Mouse (Mus musculus) forebrain, embryonic 11.5 days (tissue): ENCODE data around the gene Dicer1. TPM values are rescaled to one million over a fixed set of nuclear protein-coding genes. Genes with fewer than 3 reads are reported as not detected.

Experiments used
- ATAC-seq: fragments of 200-750 bp; cut with Nextera tagmentation; replicated peaks from 2 replicates; pipeline ENCODE4 v1.8.0; 2017; ENCODE audit warnings: moderate TSS enrichment; ENCODE audit not compliant: low FRiP score
- DNase-seq: peaks from one replicate; pipeline ENCODE4 v3.0.0-alpha.2; 2017; ENCODE audit warnings: low spot score
- H3K27ac ChIP-seq: fragments of 300-500 bp; sonication (generic); 2 replicates; pipeline ENCODE4 v1.5.1; 2014; ENCODE audit warnings: low read depth, low read length
- H3K27me3 ChIP-seq: fragments of 300-500 bp; sonication (generic); 2 replicates; pipeline ENCODE4 v1.6.1; 2014; ENCODE audit warnings: mild to moderate bottlenecking, low read length, mixed read lengths; ENCODE audit not compliant: control insufficient read depth, insufficient read depth
- H3K36me3 ChIP-seq: fragments of 300-500 bp; sonication (generic); 2 replicates; pipeline ENCODE4 v1.6.1; 2014; ENCODE audit warnings: mild to moderate bottlenecking, low read length, moderate library complexity, mixed read lengths; ENCODE audit not compliant: control insufficient read depth, insufficient read depth
- H3K4me1 ChIP-seq: fragments of 300-500 bp; sonication (generic); replicated peaks from 2 replicates; pipeline ENCODE4 v1.6.1; 2014; ENCODE audit warnings: low read length, mixed read lengths; ENCODE audit not compliant: control insufficient read depth, insufficient read depth
- H3K4me2 ChIP-seq: fragments of 300-500 bp; sonication (generic); 2 replicates; pipeline ENCODE4 v1.6.1; 2014; ENCODE audit warnings: low read depth, mild to moderate bottlenecking, low read length, moderate library complexity, mixed read lengths; ENCODE audit not compliant: severe bottlenecking
- H3K4me3 ChIP-seq: fragments of 300-500 bp; sonication (generic); 2 replicates; pipeline ENCODE4 v1.5.1; 2014; ENCODE audit warnings: low read depth, low read length
- H3K9ac ChIP-seq: fragments of 300-500 bp; sonication (generic); 2 replicates; pipeline ENCODE4 v1.6.1; 2014; ENCODE audit warnings: low read length
- H3K9me3 ChIP-seq: fragments of 300-500 bp; sonication (generic); 2 replicates; pipeline ENCODE4 v1.6.1; 2016; ENCODE audit warnings: low read length, mixed read lengths; ENCODE audit not compliant: control insufficient read depth
- whole genome bisulfite sequencing: fragments of 180-500 bp; shearing (Covaris S2); extraction: QIAGEN DNeasy Blood & Tissue Kit; methylation state at CpG from one replicate; pipeline ENCODE4 v1.1.7; 2014; 5-methylcytosine and 5-hydroxymethylcytosine counted together
- polyA plus RNA-seq: library from polyadenylated mRNA; unstranded; fragments of >200 nt; fragmentation: Nextera tagmentation; extraction: Ambion mirVana; gene quantifications from 2 replicates; pipeline ENCODE4 v1.2.1, GENCODE M21; 2014

Dicer1 gene
- polyA plus RNA-seq, 1 experiment from 2014 or later = 39.2 TPM

- DNase-seq = no peak
- ATAC-seq = no peak
- 90% methylated on average over 9 of the region's 9 CpGs for WGBS
Measured at GRCm38 (mm10) chr12:104665521-104665920, 86.2 kb downstream of the Dicer1 start.

GRCm38 (mm10) chr12:104656146-104656545 is 95.6 kb downstream of the Dicer1 start:
- no peaks in the 10 kb centered on the region for H3K36me3 ChIP-seq
- H3K4me3 ChIP-seq = no peak overlapping the region
- WGBS = 95% methylated on average over 2 of the region's 2 CpGs
- no peaks in the 10 kb centered on the region for H3K4me1 ChIP-seq
- H3K27me3 ChIP-seq = no peaks in the 10 kb centered on the region
- H3K4me2 ChIP-seq = no peak overlapping the region
- H3K9me3 ChIP-seq = no peaks in the 10 kb centered on the region
- no peak overlapping the region for H3K27ac ChIP-seq
- ATAC-seq (no peak), DNase-seq (no peak)
- no peak overlapping the region for H3K9ac ChIP-seq

More at GRCm38 (mm10) chr12:104665521-104665920, 86.2 kb downstream of the Dicer1 start:
- no peaks in the 10 kb centered on the region for H3K9me3 ChIP-seq
- no peak overlapping the region for H3K4me2 ChIP-seq
- H3K4me3 ChIP-seq = no peak overlapping the region
- H3K27me3 ChIP-seq = no peaks in the 10 kb centered on the region
- no peaks in the 10 kb centered on the region for H3K36me3 ChIP-seq
- no peak overlapping the region for H3K9ac ChIP-seq
- no peak overlapping the region for H3K27ac ChIP-seq
- H3K4me1 ChIP-seq = no peaks in the 10 kb centered on the region

DNA sequence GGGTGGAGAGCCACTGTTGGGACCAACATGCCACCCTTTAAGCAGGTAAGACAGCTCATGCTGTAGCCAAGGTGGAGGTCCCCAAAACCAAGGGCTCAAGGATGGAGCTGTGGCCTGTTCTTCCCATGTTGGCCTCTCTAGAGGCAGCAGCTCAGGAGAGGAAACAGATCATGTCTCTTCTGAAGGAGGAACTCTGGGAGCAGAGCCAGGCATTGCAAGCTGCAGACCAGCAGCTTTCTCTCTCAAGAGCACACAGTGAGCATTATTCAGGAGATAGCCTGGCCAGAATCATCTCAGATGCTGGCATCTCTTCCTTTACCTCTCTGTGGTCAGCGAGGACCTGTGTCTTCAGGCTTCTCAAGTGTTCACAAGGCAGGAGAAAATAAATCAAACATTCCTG is 96.7 kb downstream of the Dicer1 start:
- Histone ChIP-seq H3K4me2 (no peak overlapping the region), H3K27me3 (no peaks in the 10 kb centered on the region), H3K4me3 (no peak overlapping the region), H3K9me3 (no peaks in the 10 kb centered on the region), H3K9ac (no peak overlapping the region), H3K4me1 (no peaks in the 10 kb centered on the region), H3K36me3 (no peaks in the 10 kb centered on the region), H3K27ac (no peak overlapping the region)
- DNase-seq (no peak), ATAC-seq (no peak)
- 95% methylated on average over 1 of the region's 1 CpGs for WGBS

- no peak for DNase-seq
- ATAC-seq = no peak
- H3K36me3 ChIP-seq = no peaks in the 10 kb centered on the region
- H3K9me3 ChIP-seq = no peaks in the 10 kb centered on the region
- WGBS = 68% methylated on average over 6 of the region's 6 CpGs
- no peaks in the 10 kb centered on the region for H3K27me3 ChIP-seq
- no peak overlapping the region for H3K4me3 ChIP-seq
- H3K27ac ChIP-seq = no peak overlapping the region
- H3K4me2 ChIP-seq = no peak overlapping the region
- H3K4me1 ChIP-seq = no peaks in the 10 kb centered on the region
- no peak overlapping the region for H3K9ac ChIP-seq
Measured at GRCm38 (mm10) chr12:104652021-104652420, 99.7 kb downstream of the Dicer1 start.

DNA sequence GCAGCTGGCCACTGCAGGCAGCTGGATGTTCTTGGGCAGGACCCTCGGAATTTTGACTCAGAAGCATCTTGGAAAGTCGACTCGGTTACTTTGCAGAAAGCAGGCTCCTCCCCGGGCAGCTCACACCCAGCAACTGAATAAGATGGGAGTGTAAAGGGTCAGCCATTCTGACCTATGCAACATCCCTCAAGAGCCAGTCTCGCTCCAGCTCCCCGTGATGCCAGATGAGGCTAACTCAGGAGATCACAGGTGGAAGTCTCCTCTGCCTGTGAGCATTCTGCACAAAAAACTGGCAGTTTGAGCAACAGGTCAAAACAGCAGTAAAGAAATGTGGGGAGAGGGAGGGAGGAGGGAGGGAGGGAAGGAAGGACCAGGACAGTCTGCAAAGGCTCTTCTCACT is 100.5 kb downstream of the Dicer1 start:
- no peak overlapping the region for H3K4me2 ChIP-seq
- WGBS = 52% methylated on average over 6 of the region's 6 CpGs
- H3K27me3 ChIP-seq = no peaks in the 10 kb centered on the region
- H3K27ac ChIP-seq = no peak overlapping the region
- no peak overlapping the region for H3K9ac ChIP-seq
- H3K4me3 ChIP-seq = no peak overlapping the region
- no peaks in the 10 kb centered on the region for H3K4me1 ChIP-seq
- no peaks in the 10 kb centered on the region for H3K9me3 ChIP-seq
- DNase-seq (no peak), ATAC-seq (no peak)
- no peaks in the 10 kb centered on the region for H3K36me3 ChIP-seq

- H3K27ac ChIP-seq = no peak overlapping the region
- WGBS = 71% methylated on average over 14 of the region's 14 CpGs
- no peaks in the 10 kb centered on the region for H3K27me3 ChIP-seq
Measured at GRCm38 (mm10) chr12:104650510-104651260, 101.1 kb downstream of the Dicer1 start.

DNA sequence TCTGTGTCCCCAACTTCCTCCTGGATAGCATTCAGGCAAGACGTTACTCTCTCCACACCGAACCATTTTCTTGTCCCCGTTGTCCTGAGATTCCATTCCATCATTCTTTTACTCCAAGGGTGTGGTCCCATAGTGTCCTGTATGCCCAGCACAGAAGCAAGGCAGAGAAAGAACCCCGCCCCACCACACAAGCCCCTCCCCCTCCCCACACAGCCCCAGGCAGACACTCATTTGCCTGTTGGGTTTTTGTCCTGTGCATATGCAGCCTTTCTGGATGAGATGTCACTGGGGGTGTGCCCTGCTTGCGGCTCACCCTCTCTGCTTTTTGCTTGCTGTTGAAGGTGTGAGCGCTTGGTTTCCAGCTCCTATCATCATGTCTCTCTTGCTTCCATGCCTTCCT is 103.4 kb downstream of the Dicer1 start:
- no peak overlapping the region for H3K4me2 ChIP-seq
- ATAC-seq = no peak
- H3K9ac ChIP-seq = no peak overlapping the region
- H3K4me1 ChIP-seq = no peaks in the 10 kb centered on the region
- H3K27me3 ChIP-seq = no peaks in the 10 kb centered on the region
- WGBS = 92% methylated on average over 6 of the region's 6 CpGs
- H3K36me3 ChIP-seq = no peaks in the 10 kb centered on the region
- no peak for DNase-seq
- no peak overlapping the region for H3K4me3 ChIP-seq
- H3K9me3 ChIP-seq = no peaks in the 10 kb centered on the region
- no peak overlapping the region for H3K27ac ChIP-seq

More at GRCm38 (mm10) chr12:104650510-104651260, 101.1 kb downstream of the Dicer1 start:
- H3K4me2 ChIP-seq = no peak overlapping the region
- no peaks in the 10 kb centered on the region for H3K36me3 ChIP-seq
- no peak for DNase-seq
- no peak overlapping the region for H3K9ac ChIP-seq
- no peak for ATAC-seq
- H3K9me3 ChIP-seq = no peaks in the 10 kb centered on the region
- no peak overlapping the region for H3K4me3 ChIP-seq
- no peaks in the 10 kb centered on the region for H3K4me1 ChIP-seq

DNA sequence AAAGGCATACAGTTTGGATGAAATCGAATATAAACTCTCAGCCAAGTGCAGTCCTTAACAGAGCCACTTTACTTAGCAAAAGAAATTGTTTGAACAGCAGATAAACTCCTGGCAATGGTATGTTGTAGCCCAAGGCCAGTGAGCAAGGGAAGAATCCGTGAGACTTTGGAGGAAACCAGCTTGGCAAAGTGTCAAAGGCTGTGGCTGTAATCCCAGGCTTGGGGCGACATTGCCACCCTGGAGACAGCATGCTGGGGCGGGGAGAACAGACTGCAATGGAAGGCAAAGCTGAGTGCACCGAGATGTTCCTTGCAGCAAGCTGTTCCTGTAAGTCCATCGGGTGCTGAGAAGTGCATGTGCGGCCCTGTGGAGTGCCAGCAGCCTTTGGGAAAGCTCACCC is 109.4 kb downstream of the Dicer1 start:
- H3K27ac ChIP-seq = no peak overlapping the region

GRCm38 (mm10) chr12:104640934-104641333 is 110.8 kb downstream of the Dicer1 start:
- Histone ChIP-seq H3K4me2 (no peak overlapping the region), H3K36me3 (no peaks in the 10 kb centered on the region), H3K27ac (no peak overlapping the region), H3K4me1 (peaks cover 7% of the 10 kb centered on the region; the same call in 1 of the 2 replicates), H3K4me3 (no peak overlapping the region), H3K9me3 (no peaks in the 10 kb centered on the region), H3K27me3 (peaks cover 3% of the 10 kb centered on the region; the same call in 1 of the 2 replicates), H3K9ac (no peak overlapping the region)
- ATAC-seq = no peak
- WGBS = 100% methylated on average over 1 of the region's 1 CpGs
- no peak for DNase-seq

More for the DNA sequence above, 109.4 kb downstream of the Dicer1 start:
- Histone ChIP-seq H3K36me3 (no peaks in the 10 kb centered on the region), H3K4me1 (peaks cover 7% of the 10 kb centered on the region; the same call in 1 of the 2 replicates), H3K4me3 (no peak overlapping the region), H3K4me2 (no peak overlapping the region), H3K27me3 (no peaks in the 10 kb centered on the region; the same call in 1 of the 2 replicates), H3K9ac (no peak overlapping the region), H3K9me3 (no peaks in the 10 kb centered on the region)
- ATAC-seq (no peak), DNase-seq (no peak)
- WGBS = 76% methylated on average over 7 of the region's 7 CpGs
